Comparison of ENCODE assay signal across 12 mouse cellular contexts in the genomic region with DNA sequence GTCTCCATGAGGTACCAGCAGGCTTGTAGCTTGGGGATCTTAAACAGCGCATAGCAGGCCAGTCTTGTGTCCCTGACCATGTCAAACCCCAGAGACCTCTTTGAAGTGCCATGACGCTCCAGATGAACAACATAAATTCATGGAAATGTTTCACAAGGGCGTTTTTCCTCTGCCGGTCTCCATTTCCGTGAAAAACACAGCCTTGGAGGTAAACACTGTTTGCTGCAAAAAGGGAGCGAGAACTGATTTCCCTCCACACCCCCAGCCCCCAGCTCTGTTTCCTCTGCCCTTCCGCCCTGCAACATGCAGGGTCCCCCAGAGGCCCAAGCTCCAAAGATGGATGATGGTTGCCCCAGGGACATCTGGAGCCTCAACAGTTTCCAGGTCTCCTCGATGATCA. TPM values are rescaled to one million over a fixed set of nuclear protein-coding genes. Genes with fewer than 3 reads are reported as not detected.
DNase-seq lines count a peak whose midpoint lies in the region; ATAC-seq and TF ChIP-seq lines count a peak whose summit lies in the region.
"Had no signal": no experiment of that assay in that cellular context is flagged by ENCODE, and none has a peak within 500 bp of the region (broad histone marks: within the 10 kb centered on the region; RNA-seq: fewer than 3 reads in every experiment).

No protein-coding gene starts in this region.

- ATAC-seq in forebrain, embryonic 13.5 days: no peak
- ATAC-seq in limb, embryonic 15.5 days (ENCODE audit: insufficient number of reproducible peaks, low FRiP score, low TSS enrichment, low read depth): no peak
- no peak for ATAC-seq in erythroblast, adult 5-6 weeks (replicated peaks; ENCODE audit: low FRiP score, poor library complexity, severe bottlenecking)

- H3K9me3 ChIP-seq in forebrain, embryonic 10.5 days: no peaks in the 10 kb centered on the region
- H3K9me3 ChIP-seq in forebrain, embryonic 13.5 days (replicated peaks): no peaks in the 10 kb centered on the region
- H3K9me3 ChIP-seq in limb, embryonic 15.5 days: no peaks in the 10 kb centered on the region
- H3K9me3 ChIP-seq: lung, embryonic 15.5 days; stomach, embryonic 15.5 days had no signal

- H3K36me3 ChIP-seq in forebrain, embryonic 10.5 days (replicated peaks): no peaks in the 10 kb centered on the region
- no peaks in the 10 kb centered on the region for H3K36me3 ChIP-seq in forebrain, embryonic 13.5 days (ENCODE audit: poor library complexity, severe bottlenecking)
- H3K36me3 ChIP-seq in kidney, adult 2 months (ENCODE audit: control insufficient read depth, insufficient read depth, low read length): no peaks in the 10 kb centered on the region
- H3K36me3 ChIP-seq in limb, embryonic 15.5 days: no peaks in the 10 kb centered on the region
- H3K36me3 ChIP-seq: lung, embryonic 15.5 days; stomach, embryonic 15.5 days had no signal

- peaks cover 43% of the 10 kb centered on the region for H3K4me1 ChIP-seq in forebrain, embryonic 10.5 days
- peaks cover 57% of the 10 kb centered on the region for H3K4me1 ChIP-seq in forebrain, embryonic 13.5 days
- no peaks in the 10 kb centered on the region for H3K4me1 ChIP-seq in kidney, adult 2 months (ENCODE audit: control insufficient read depth, insufficient read depth, low read length)
- peaks cover 13% of the 10 kb centered on the region for H3K4me1 ChIP-seq in limb, embryonic 15.5 days

- TF ChIP-seq CTCF in kidney, adult 2 months (conservative IDR thresholded peaks at IDR 0.05; ENCODE audit: insufficient read depth, insufficient read length, low read depth, low read length): no peak

- no peaks in the 10 kb centered on the region for H3K27me3 ChIP-seq in forebrain, embryonic 10.5 days (ENCODE audit: poor library complexity, severe bottlenecking)
- no peaks in the 10 kb centered on the region for H3K27me3 ChIP-seq in forebrain, embryonic 13.5 days
- H3K27me3 ChIP-seq in kidney, adult 2 months (replicated peaks; ENCODE audit: control insufficient read depth, insufficient read depth, low read length): no peaks in the 10 kb centered on the region
- no peaks in the 10 kb centered on the region for H3K27me3 ChIP-seq in limb, embryonic 15.5 days
- H3K27me3 ChIP-seq: lung, embryonic 15.5 days; stomach, embryonic 15.5 days had no signal

- H3K9ac ChIP-seq in forebrain, embryonic 13.5 days: no peak overlapping the region
- H3K9ac ChIP-seq in limb, embryonic 15.5 days: no peak overlapping the region
- H3K9ac ChIP-seq: lung, embryonic 15.5 days; stomach, embryonic 15.5 days had no signal

- TF ChIP-seq POLR2A in kidney, adult 2 months (IDR thresholded peaks at IDR 0.05; ENCODE audit: low read depth, low read length): no peak

- DNase-seq in forebrain, embryonic 10.5 days (ENCODE audit: extremely low spot score, low spot score): no peak
- DNase-seq in kidney, adult 2 months: peak; percentile 61
- DNase-seq in kidney, adult 18-20 months: no peak
- peak; percentile 18 to 22 for DNase-seq in adrenal gland, postnatal 36 days
- no peak for DNase-seq in right cerebral cortex, adult 2 months (ENCODE audit: low spot score in 2 of 2)
- DNase-seq: B cell, adult 2 months; cerebellum, postnatal 25 days had no signal

- no peak overlapping the region for H3K4me2 ChIP-seq in forebrain, embryonic 13.5 days
- no peak overlapping the region for H3K4me2 ChIP-seq in limb, embryonic 15.5 days
- H3K4me2 ChIP-seq: lung, embryonic 15.5 days; stomach, embryonic 15.5 days had no signal

- H3K27ac ChIP-seq in forebrain, embryonic 10.5 days: peak overlapping the region; percentile 30
- no peak overlapping the region; the same call in 1 of the 2 replicates for H3K27ac ChIP-seq in forebrain, embryonic 13.5 days
- H3K27ac ChIP-seq in kidney, adult 2 months (ENCODE audit: insufficient read depth, low read depth, low read length): no peak overlapping the region; the same call in 1 of the 2 replicates
- peak overlapping the region; percentile 24; the same call in 1 of the 2 replicates for H3K27ac ChIP-seq in limb, embryonic 15.5 days
- H3K27ac ChIP-seq: lung, embryonic 15.5 days; stomach, embryonic 15.5 days had no signal

- 84% methylated on average over 8 of the region's 8 CpGs for WGBS in forebrain, embryonic 10.5 days
- WGBS in forebrain, embryonic 13.5 days: 82% methylated on average over 8 of the region's 8 CpGs
- 53% methylated on average over 8 of the region's 8 CpGs for WGBS in kidney, adult 2 months
- 52% methylated on average over 8 of the region's 8 CpGs for WGBS in limb, embryonic 15.5 days

- H3K4me3 ChIP-seq in forebrain, embryonic 10.5 days: no peak overlapping the region
- no peak overlapping the region for H3K4me3 ChIP-seq in forebrain, embryonic 13.5 days
- no peak overlapping the region for H3K4me3 ChIP-seq in kidney, adult 2 months (ENCODE audit: insufficient read depth, low read depth, low read length)
- no peak overlapping the region for H3K4me3 ChIP-seq in limb, embryonic 15.5 days
- H3K4me3 ChIP-seq: lung, embryonic 15.5 days; stomach, embryonic 15.5 days had no signal

RNA-seq across cellular contexts. Expression of a gene that starts 24.3 kb away (rescaled TPM):
- 1,249 and 1,251 TPM in 2 replicates for polyA plus RNA-seq in forebrain, embryonic 10.5 days (2016; fragmentation: Nextera tagmentation; extraction: Ambion mirVana)
- polyA plus RNA-seq in forebrain, embryonic 13.5 days (2015; fragmentation: Nextera tagmentation; extraction: Ambion mirVana): 1,816 and 2,096 TPM in 2 replicates
- 133 and 185 TPM in 2 replicates for polyA plus RNA-seq in kidney, adult 2 months (2012; rRNA removed)
- 100 to 1,000 TPM; 361 to 418 TPM for total RNA-seq in adrenal gland, postnatal 36 days (2021)
- polyA plus RNA-seq in limb, embryonic 15.5 days (2015; fragmentation: Nextera tagmentation; extraction: Ambion mirVana): 1,371 and 1,465 TPM in 2 replicates
- 71.5 and 86.7 TPM in 2 replicates for total RNA-seq in erythroblast, adult 5-6 weeks (2015; ENCODE audit: low replicate concordance)
- total RNA-seq in erythroblast, adult 5-6 weeks (2017; ENCODE audit: low replicate concordance): 70.8 and 118 TPM in 2 replicates

Comparison
In these comparisons a context has a peak if more than half of its experiments do, and no peak if none do; other contexts are left out.
1. DNase-seq: peak in kidney, adult 2 months (single experiment) and adrenal gland, postnatal 36 days (2 of 2); none in forebrain, embryonic 10.5 days (single experiment), kidney, adult 18-20 months (single experiment) and right cerebral cortex, adult 2 months (0 of 2).
2. H3K27ac ChIP-seq: peak in forebrain, embryonic 10.5 days (single experiment) and limb, embryonic 15.5 days (single experiment); none in forebrain, embryonic 13.5 days (single experiment) and kidney, adult 2 months (single experiment).